15 mouse cellular contexts compared by ENCODE assay signal in the genomic region with DNA sequence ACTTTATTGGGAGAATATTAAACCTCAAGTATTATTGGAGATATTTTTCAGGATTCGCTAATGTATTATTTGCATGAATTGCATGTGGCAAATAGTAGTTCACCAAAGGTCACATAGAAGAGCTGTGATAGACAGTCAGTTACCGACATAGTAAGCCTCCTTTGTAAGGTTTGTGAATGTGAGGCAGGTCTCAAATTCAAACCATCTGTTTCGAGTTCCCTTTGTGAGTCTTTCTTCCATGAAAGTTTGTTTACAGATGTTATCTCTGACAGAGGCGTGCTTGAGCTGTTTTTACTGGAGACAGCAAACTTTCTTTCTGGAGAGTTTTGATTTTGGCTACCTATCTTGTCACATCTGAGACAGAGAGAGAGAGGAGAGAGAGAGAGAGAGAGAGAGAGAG. TPM values are rescaled to one million over a fixed set of nuclear protein-coding genes. Genes with fewer than 3 reads are reported as not detected.
"Had no signal": no experiment of that assay in that cellular context is flagged by ENCODE, and none has a peak within 500 bp of the region (broad histone marks: within the 10 kb centered on the region; RNA-seq: fewer than 3 reads in every experiment).

No protein-coding gene starts in this region.

- H3K4me2 ChIP-seq: limb, embryonic 13.5 days; liver, embryonic 12.5 days; liver, embryonic 15.5 days had no signal

- H3K9ac ChIP-seq: limb, embryonic 13.5 days; liver, embryonic 12.5 days; liver, embryonic 15.5 days had no signal

- DNase-seq: kidney, adult 9 months; kidney, postnatal 14 days; kidney, postnatal 4 days; layer of hippocampus, adult 9-11 months; liver; lung, adult 2 months; midbrain, embryonic 14.5 days; thymus, adult 18-20 months; thymus, postnatal 36 days had no signal

- H3K4me1 ChIP-seq: liver, embryonic 12.5 days; liver, embryonic 15.5 days had no signal

- H3K36me3 ChIP-seq: limb, embryonic 10.5 days; limb, embryonic 13.5 days; liver, embryonic 12.5 days; liver, embryonic 15.5 days had no signal

- H3K9me3 ChIP-seq: limb, embryonic 10.5 days; limb, embryonic 13.5 days; liver, embryonic 12.5 days; liver, embryonic 15.5 days had no signal

- H3K27me3 ChIP-seq: limb, embryonic 13.5 days; liver, embryonic 12.5 days; liver, embryonic 15.5 days had no signal

- H3K4me3 ChIP-seq: limb, embryonic 10.5 days; limb, embryonic 13.5 days; liver, embryonic 12.5 days; liver, embryonic 15.5 days had no signal

- H3K27ac ChIP-seq: limb, embryonic 10.5 days; limb, embryonic 13.5 days; liver, embryonic 12.5 days; liver, embryonic 15.5 days; macrophage had no signal

- ATAC-seq: liver, embryonic 12.5 days; lung, postnatal 0 days had no signal

RNA-seq across cellular contexts. Expression of gene Vegfc, which starts 11.9 kb away (rescaled TPM):
- polyA plus RNA-seq: macrophage had no signal
